Mouse (Mus musculus): ENCODE measurements around the gene Hist1h2bl.

DNA sequence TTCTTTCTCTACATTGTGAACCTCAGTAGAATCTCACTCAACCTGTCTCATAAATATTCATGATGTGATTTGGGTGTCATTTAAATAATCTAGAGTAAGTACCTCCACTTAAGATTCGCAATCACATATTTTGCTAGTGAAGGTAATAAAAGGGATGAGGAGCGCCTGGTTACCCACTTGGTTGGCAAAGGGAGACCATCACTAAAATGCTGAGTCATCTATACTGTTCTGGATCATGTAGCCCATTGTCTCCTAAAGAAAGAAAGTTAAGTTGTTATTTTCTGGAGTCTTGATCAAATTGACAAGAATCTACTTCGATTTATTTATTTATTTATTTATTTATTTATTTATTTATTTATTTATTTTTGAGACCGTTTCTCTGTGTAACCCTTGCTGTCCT lies 9.3 kb downstream of the Hist1h2bl start:
- TF ChIP-seq CTCF (IDR thresholded peaks at IDR 0.05; ENCODE audit: low read depth, low read length) (no peak), GATA2 (IDR thresholded peaks at IDR 0.05; ENCODE audit: borderline replicate concordance, low read depth, low read length) (no peak), POLR2AphosphoS5 (IDR thresholded peaks at IDR 0.05; ENCODE audit: insufficient replicate concordance, low read depth, low read length) (no peak)

Measured in G1E (cell line).